Mouse (Mus musculus) granulocyte monocyte progenitor cell, adult 5-6 weeks (primary cell): ENCODE results near the gene Gm13420. TPM values are rescaled to one million over a fixed set of nuclear protein-coding genes. Genes with fewer than 3 reads are reported as not detected.
"Not testable (repeated sequence)": the region's sequence is repeated elsewhere in the genome, so short reads cannot be mapped to it uniquely, and the experiment has no call there.

ENCODE experiments used
- ATAC-seq: replicated peaks from 2 replicates; pipeline ENCODE4 v1.8.0; 2016; ENCODE audit warnings: mild to moderate bottlenecking, moderate TSS enrichment, inconsistent platforms; ENCODE audit not compliant: poor library complexity, severe bottlenecking
- total RNA-seq, 2 experiments: library from RNA; stranded (forward) in 1 of 2; stranded (reverse) in 1 of 2; fragments of 200-712, 200-1000 nt in 1 of 2; fragments of >200 nt in 1 of 2; fragmentation: Nextera tagmentation in 1 of 2; gene quantifications; 2 replicates each; pipeline ENCODE4 v1.2.3; 2014 to 2017

Gm13420 gene
- total RNA-seq, 2 experiments from 2014 or later = not detected

GRCm38 (mm10) chr2:29739368-29739767 lies 12.1 kb downstream of the Gm13420 start:
- peak; percentile 94 for ATAC-seq

DNA sequence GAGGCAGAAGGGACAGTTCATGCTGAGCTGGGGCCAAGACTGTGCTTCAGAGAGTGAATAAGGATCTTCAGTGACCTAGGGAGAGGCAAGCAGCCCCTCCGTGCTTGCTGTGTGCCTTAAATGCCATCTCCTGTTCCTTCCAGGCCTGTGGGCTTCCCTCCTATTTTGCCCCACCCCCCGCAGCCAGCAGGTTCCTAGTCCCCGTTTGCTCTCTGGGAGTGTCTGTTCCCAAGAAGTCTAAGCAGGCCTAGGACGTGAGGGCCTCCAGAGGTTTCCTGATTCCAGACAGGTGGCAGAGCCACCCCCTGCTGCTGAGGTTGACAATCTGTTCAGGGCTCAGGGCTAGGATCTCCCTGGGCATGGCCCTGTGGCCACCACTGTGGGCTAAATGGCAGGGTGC lies 12.7 kb downstream of the Gm13420 start:
- ATAC-seq = peak; percentile 12

DNA sequence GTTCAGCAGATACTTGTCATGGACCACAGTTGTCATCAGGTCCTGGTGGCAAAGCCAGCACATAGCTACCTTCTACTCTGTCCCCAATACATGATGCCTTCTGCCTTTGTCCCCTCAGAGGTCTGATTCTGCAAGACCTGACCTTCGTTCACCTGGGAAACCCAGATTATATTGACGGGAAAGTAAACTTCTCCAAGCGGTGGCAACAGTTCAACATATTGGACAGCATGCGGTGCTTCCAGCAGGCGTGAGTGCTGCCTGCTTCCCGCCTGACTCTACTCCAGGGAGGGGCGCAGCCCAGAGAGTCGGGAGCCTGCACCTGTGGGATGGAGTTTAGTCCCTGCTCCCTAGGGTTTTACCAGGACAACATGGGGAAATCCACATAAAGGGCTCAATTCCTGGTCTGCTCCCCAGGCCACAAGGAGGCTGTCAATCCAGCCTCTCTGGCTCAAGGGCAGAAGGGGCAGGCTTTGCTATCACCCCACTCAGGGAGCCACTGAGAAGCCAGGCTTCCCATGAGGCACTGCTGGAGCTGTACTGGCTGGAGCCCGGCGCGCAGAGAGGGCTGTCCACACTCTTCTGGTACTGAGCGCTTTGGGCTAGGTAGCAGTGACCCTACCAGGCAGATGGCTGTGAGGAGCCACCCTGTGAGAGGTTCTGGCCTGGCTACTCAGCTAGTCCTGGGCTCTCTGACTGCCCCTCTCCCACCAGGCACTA lies 14.1 kb downstream of the Gm13420 start:
- ATAC-seq = no peak

- no peak for ATAC-seq
Observed at GRCm38 (mm10) chr2:29735708-29736107, 15.8 kb downstream of the Gm13420 start.

- ATAC-seq = no peak
Observed at GRCm38 (mm10) chr2:29733348-29733747, 18.1 kb downstream of the Gm13420 start.

GRCm38 (mm10) chr2:29732559-29732958 lies 18.9 kb downstream of the Gm13420 start:
- ATAC-seq = no peak

DNA sequence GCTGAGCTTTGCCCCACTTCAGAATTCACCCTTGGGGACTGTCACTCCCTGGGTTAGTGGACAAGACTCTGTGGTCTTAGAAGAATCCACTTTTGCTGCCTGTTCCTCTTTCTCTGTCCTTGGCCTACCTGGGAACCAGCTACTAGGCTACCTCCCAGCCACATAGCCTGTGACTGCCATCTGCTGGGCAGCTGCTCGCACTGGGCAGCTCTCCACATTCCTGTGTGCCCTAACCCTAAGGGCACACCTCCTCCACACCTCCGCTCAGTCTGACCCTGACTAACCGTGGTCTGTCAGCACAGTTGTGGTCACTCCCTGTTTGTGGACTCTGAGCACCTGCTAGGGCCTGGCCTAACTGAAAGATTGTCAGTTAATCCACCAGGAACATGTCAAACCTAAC lies 19.9 kb downstream of the Gm13420 start:
- ATAC-seq = peak; percentile 85

GRCm38 (mm10) chr2:29729500-29729899 lies 22.0 kb downstream of the Gm13420 start:
- ATAC-seq = no peak

DNA sequence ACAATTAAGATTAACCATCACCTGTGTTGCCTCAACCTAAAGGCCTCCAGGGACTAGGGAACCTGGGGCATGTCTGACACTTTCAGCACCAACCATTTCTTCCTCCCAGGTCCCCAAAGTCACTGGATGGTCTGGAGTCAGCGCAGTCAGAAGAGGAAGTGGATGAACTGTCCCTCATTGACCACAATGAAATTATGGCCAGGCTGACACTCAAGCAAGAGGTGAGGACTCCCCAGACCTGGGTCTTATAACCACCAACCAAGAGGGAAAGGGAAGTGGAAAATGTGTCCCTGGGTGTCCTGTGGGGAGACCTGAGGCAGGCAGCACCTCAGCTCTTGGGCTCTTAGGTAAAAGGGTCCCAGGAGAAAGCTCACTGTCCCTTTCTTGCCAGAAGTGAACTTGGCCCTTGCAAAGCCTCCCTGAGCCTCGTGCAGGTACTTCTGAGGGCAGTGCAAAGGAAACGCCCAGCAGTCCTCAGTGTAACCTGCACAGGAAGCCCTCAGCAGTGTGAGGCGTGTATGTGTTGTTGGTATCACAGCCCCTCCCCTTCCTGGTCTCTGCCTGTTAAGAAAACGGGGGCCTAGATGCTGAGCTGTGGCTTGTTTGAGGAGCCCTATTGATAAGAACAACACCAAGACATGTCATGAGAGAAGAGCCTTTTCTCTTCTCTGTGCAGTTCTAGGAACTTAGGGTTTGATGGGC lies 26.7 kb downstream of the Gm13420 start:
- peak; percentile 58 for ATAC-seq

- ATAC-seq = no peak
Observed at GRCm38 (mm10) chr2:29723132-29723531, 28.4 kb downstream of the Gm13420 start.

GRCm38 (mm10) chr2:29718581-29718980 lies 32.9 kb downstream of the Gm13420 start:
- no peak for ATAC-seq

DNA sequence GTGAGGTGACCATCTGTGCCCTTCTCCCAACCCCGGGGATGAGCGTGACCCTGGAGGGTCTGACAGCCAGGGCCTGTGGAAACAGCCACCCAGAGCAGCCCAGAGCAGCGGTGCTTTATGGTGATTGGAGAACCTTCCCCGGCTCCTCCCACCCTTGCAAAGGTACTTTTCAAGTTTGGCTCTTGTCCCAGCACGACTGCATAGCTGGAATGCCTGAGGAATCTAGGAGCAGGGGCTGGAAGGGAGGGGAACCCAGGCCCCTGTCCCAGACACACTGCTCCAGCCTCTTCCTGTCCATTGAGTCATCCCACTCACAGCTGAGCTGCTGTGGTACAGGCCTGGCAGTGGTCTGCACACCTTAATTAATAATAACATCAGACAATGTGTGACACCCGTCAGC lies 34.8 kb downstream of the Gm13420 start:
- no peak for ATAC-seq

DNA sequence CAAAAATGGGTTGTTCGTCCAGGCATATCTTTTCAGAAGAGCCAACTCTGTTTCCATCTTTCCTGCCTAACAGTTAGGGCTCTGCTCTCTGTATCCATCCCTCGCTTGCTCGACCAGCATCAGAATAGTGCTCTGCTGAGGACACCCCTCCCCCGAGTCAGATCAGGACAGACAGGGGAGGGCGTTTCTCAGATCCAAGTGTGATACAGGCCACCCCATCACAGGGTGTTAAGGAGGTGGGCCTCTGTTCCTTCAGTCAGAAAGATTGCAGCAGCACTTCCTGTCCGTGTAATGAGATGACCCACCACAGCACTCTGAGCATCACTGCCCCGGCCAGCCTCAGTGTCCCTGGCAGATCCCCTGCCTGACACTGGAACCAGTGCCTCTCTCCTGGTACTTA lies 35.3 kb downstream of the Gm13420 start:
- ATAC-seq = no peak

DNA sequence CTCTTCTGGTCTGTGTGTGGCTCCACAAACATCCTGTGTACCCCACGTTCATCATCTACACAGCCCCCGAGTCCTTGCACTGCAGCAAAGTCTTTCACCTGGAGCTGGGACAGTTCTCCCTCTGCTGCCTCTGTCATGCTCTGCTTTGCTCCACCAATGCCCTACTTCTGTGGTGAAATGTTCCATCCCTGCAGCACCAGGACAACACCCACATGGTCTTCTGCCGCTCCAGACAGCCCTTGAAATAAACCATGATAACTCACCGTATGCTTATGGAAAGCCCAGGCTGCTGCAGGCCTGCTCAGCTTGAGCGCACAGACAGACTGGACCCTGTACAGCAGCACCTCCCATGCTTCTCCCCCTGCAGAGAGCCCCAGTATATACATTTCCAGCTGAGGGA lies 37.4 kb downstream of the Gm13420 start:
- ATAC-seq = no peak

- no peak for ATAC-seq
Observed at GRCm38 (mm10) chr2:29713501-29713900, 38.0 kb downstream of the Gm13420 start.

DNA sequence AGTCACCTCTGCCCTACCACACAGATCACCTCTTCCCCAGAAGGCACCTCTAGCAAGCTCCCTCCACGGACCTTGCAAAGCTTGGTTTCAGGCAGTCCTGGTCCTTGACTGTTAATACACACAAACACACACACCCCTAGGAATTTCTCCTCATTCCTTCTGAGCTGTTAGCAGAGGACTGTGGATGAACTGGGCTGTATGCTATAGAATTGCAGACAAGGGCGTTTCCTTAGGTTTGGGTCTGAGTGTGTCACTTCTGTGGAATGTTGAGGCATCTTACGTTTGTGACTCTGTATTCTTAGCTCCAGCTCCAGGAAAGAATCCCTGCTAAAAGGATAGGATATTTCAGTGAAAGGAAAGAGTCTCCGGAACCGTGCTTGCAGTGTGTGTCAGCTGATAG lies 39.6 kb downstream of the Gm13420 start:
- ATAC-seq = no peak

- no peak for ATAC-seq
Observed at GRCm38 (mm10) chr2:29711038-29711437, 40.4 kb downstream of the Gm13420 start.

DNA sequence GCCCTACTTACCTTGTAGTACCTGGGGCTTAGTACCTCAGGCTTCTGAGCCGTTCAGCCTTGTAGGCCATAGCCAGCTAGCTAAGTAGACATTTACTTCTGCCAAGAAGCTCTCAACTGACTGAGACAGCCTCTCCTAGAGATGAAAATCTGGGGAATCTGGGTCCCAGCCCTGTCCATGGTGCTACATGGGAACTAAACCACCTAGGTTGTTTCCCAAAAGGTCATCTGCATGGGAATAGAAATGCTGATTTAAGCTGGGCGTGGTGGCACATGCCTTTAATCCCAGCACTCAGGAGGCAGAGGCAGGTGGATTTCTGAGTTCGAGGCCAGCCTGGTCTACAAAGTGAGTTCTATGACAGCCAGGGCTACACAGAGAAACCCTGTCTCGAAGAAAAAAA lies 43.3 kb downstream of the Gm13420 start:
- ATAC-seq = not testable (repeated sequence)

DNA sequence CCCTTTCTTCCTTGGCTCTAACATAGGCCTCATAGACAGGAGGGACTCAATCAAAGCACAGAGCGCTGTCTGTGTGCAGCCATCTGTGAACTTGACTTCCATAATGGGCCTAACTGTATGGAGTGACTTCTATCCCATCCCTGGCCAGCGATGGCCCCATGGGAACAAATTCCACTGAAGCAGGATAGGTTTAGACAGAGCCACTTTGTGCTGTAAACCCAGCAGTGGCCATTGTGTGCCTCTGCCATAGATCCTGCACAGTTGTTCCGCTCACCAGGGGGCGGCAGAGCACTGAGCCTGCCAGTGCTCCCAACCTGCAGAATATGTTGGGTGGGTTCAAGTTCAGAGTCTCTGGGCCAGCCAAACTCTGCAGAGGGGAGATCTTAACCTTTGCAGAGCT lies 43.8 kb downstream of the Gm13420 start:
- ATAC-seq = no peak

DNA sequence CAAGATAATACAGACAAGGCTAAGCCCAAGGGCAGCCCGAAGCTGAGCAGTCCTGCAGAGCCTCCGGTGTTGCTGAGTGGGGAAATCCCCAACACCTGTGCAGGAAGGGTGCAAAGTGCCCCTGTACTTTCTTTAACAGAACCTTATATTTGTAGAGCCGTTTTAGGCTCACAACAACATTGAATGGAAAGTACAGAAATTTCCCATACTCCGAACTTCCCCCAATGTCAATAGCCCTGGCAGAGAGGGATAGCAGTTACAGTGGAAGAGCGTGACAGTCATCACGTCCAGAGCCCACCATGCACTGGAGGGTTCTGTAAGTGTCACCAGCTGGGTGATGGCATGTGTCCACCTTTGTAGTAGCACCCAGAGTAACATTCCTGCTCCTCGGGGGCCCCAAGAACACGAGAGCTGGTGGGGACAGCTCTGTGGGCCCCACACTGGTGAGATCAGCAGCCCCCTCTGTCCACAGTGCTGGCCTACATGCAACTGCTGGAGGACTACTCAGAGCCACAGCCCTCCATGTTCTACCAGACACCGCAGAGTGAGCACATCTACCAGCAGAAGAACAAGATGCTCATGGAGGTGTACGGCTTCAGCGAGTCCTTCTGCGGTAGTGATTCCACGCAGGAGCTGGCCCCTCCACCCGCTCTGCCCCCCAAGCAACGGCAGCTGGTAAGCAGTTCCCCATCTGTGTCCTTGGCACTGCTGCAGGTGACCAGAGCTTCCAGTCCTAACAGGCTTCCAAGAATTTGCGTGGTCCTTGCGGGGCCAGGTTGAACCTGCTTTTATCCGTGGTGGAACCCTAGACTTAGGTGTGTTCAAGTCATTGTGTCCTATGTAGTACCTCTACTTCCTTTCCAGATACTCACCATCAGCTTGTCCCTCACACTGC lies 44.5 kb downstream of the Gm13420 start:
- ATAC-seq = no peak

DNA sequence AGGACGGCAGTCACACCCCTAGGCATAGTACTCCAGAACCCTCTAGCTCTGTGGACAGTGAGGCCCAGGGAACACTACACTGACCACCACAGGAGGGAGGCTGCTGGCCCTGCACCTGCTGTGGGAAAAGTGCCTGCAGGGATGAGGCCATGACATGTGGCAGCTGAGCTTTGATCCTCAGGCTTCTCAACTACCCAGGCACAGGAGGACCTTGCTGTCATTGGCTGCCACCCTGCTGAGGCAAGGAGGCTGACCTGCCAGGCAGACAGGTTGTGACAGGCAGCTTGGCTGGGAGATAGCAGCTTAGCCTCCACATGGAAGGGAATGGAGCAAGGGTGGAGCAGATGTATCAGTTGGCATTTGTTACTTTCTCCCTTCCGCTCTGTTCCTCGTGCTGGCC lies 46.0 kb downstream of the Gm13420 start:
- no peak for ATAC-seq
